Mouse (Mus musculus): ENCODE measurements around the gene Grin3b.

GRCm38 (mm10) chr10:80025044-80025347, 54.5 kb downstream of the Grin3b start:
- TF ChIP-seq CTCF (IDR thresholded peaks at IDR 0.05; ENCODE audit: low read depth), result no peak
- no peak for TF ChIP-seq EP300 (IDR thresholded peaks at IDR 0.05; ENCODE audit: low read depth)

Measured in liver, embryonic 14.5 days (tissue).